Mouse (Mus musculus) ovary, postnatal 14 days (tissue): ENCODE data around the gene Dpp3.
"Not testable (repeated sequence)": the region's sequence is repeated elsewhere in the genome, so short reads cannot be mapped to it uniquely, and the experiment has no call there.

Source experiments
- DNase-seq: peaks from one replicate; pipeline ENCODE4 v3.0.0; 2022; ENCODE audit warnings: low spot score

Gene Dpp3

GRCm38 (mm10) chr19:4927904-4928531 is at the start of gene Dpp3:
TSS of gene Dpp3 (minus strand) at chr19:4928287.
- DNase-seq: peak; percentile 98

GRCm38 (mm10) chr19:4968236-4968635 is 40.1 kb upstream of the Dpp3 start:
- no peak for DNase-seq

GRCm38 (mm10) chr19:4961928-4962601 is 34.0 kb upstream of the Dpp3 start, which contains the start of gene Mrpl11:
TSS of gene Mrpl11 (plus strand) at chr19:4962147.
- DNase-seq: peak; percentile 83

- DNase-seq: not testable (repeated sequence)
Measured at GRCm38 (mm10) chr19:4948641-4949040, 20.6 kb upstream of the Dpp3 start.

GRCm38 (mm10) chr19:4945540-4945939 is 17.5 kb upstream of the Dpp3 start:
- no peak for DNase-seq

GRCm38 (mm10) chr19:4943253-4943588 is 15.1 kb upstream of the Dpp3 start:
- DNase-seq: no peak

- peak; percentile 79 for DNase-seq
Measured at GRCm38 (mm10) chr19:4942551-4943252, 14.6 kb upstream of the Dpp3 start, which contains the start of gene Peli3. TSS of gene Peli3 (minus strand) at chr19:4943127.

- no peak for DNase-seq
Measured at GRCm38 (mm10) chr19:4937444-4938310, 9.6 kb upstream of the Dpp3 start.

GRCm38 (mm10) chr19:4936896-4937295 is 8.8 kb upstream of the Dpp3 start:
- DNase-seq: no peak

- peak; percentile 19 for DNase-seq
Measured at GRCm38 (mm10) chr19:4928781-4929180, 694 bp upstream of the Dpp3 start.

GRCm38 (mm10) chr19:4925121-4925860 is 2.8 kb downstream of the Dpp3 start:
- no peak for DNase-seq

- DNase-seq: no peak
Measured at GRCm38 (mm10) chr19:4919652-4920051, 8.4 kb downstream of the Dpp3 start.

GRCm38 (mm10) chr19:4916827-4917226 is 11.3 kb downstream of the Dpp3 start:
- no peak for DNase-seq

GRCm38 (mm10) chr19:4915924-4916603 is 12.0 kb downstream of the Dpp3 start:
- DNase-seq: no peak

- DNase-seq: no peak
Measured at GRCm38 (mm10) chr19:4909376-4909775, 18.7 kb downstream of the Dpp3 start.

- no peak for DNase-seq
Measured at GRCm38 (mm10) chr19:4908107-4908506, 20.0 kb downstream of the Dpp3 start.

GRCm38 (mm10) chr19:4905979-4906794 is 21.9 kb downstream of the Dpp3 start, which contains the start of gene Bbs1:
TSS of gene Bbs1 (minus strand) at chr19:4906628.
- peak; percentile 77 for DNase-seq

- DNase-seq: no peak
Measured at GRCm38 (mm10) chr19:4899888-4900287, 28.2 kb downstream of the Dpp3 start.

- no peak for DNase-seq
Measured at GRCm38 (mm10) chr19:4898972-4899371, 29.1 kb downstream of the Dpp3 start.
